Mouse (Mus musculus) liver, adult 2 months (tissue): ENCODE data around the gene Gm14401. TPM values are rescaled to one million over a fixed set of nuclear protein-coding genes. Genes with fewer than 3 reads are reported as not detected.
"Not testable (repeated sequence)": the region's sequence is repeated elsewhere in the genome, so short reads cannot be mapped to it uniquely, and the experiment has no call there.

Experiments
- DNase-seq: peaks from one replicate; pipeline ENCODE4 v3.0.0-alpha.2; 2011; ENCODE audit warnings: low read depth, low spot score; ENCODE audit errors: extremely low read depth
- H3K27ac ChIP-seq: fragments of 200-500 bp; replicated peaks from 2 replicates; pipeline ENCODE4 v1.5.1; 2012; ENCODE audit warnings: low read depth, mild to moderate bottlenecking, control low read depth, inconsistent platforms, low read length; ENCODE audit not compliant: insufficient read depth
- H3K27me3 ChIP-seq: fragments of 200-500 bp; 2 replicates; pipeline ENCODE4 v1.6.1; 2012; ENCODE audit warnings: mild to moderate bottlenecking, moderate library complexity, low read length, inconsistent platforms; ENCODE audit not compliant: control insufficient read depth, insufficient read depth
- H3K36me3 ChIP-seq: fragments of 200-500 bp; 2 replicates; pipeline ENCODE4 v1.6.1; 2012; ENCODE audit warnings: low read length, inconsistent platforms; ENCODE audit not compliant: control insufficient read depth, insufficient read depth
- H3K4me1 ChIP-seq: fragments of 200-500 bp; 2 replicates; pipeline ENCODE4 v1.6.1; 2011; ENCODE audit warnings: low read length; ENCODE audit not compliant: control insufficient read depth, insufficient read depth
- H3K4me3 ChIP-seq: fragments of 200-500 bp; 2 replicates; pipeline ENCODE4 v1.5.1; 2011; ENCODE audit warnings: low read depth, mild to moderate bottlenecking, control low read depth, low read length, moderate library complexity; ENCODE audit not compliant: insufficient read depth
- H3K79me2 ChIP-seq: fragments of 200-500 bp; 2 replicates; pipeline ENCODE4 v1.6.1; 2012; ENCODE audit warnings: inconsistent platforms, mild to moderate bottlenecking, low read length, moderate library complexity; ENCODE audit not compliant: control insufficient read depth, insufficient read depth
- H3K9ac ChIP-seq: fragments of 200-500 bp; 2 replicates; pipeline ENCODE4 v1.6.1; 2012; ENCODE audit warnings: low read depth, mild to moderate bottlenecking, control low read depth, inconsistent platforms, low read length
- WGBS: fragments of 180-500 bp; shearing (Covaris S2); methylation state at CpG from one replicate; pipeline ENCODE4 v1.1.7; 2018; 5-methylcytosine and 5-hydroxymethylcytosine counted together
- polyA plus RNA-seq: library from polyadenylated mRNA; depleted of rRNA; stranded (reverse); fragments of >200 nt; gene quantifications from 2 replicates; pipeline ENCODE4 v1.2.3, GENCODE M21; 2012; rRNA removed
- total RNA-seq: library from RNA; depleted of rRNA; stranded (reverse); fragments of >200 nt; gene quantifications from 2 replicates; pipeline ENCODE4 v1.2.3, GENCODE M21; 2014; rRNA removed

Gene Gm14401
- total RNA-seq (0.18 TPM in 1 of 2 replicates, not detected in the other), polyA plus RNA-seq (not detected in 2 replicates)

- H3K9ac ChIP-seq, H3K4me3 ChIP-seq, H3K79me2 ChIP-seq, H3K36me3 ChIP-seq, H3K4me1 ChIP-seq, H3K27ac ChIP-seq, DNase-seq, H3K27me3 ChIP-seq: not testable (repeated sequence)
- 64% methylated on average over 7 of the region's 7 CpGs for WGBS
Observed at GRCm38 (mm10) chr2:177073432-177074423, at the start of gene Gm14401. Gene Gm14401, plus strand, starts transcription at chr2:177074320.

GRCm38 (mm10) chr2:177072807-177073206, 1.3 kb upstream of the Gm14401 start:
- not testable (repeated sequence) for H3K27me3 ChIP-seq, H3K4me3 ChIP-seq, H3K9ac ChIP-seq, DNase-seq, H3K79me2 ChIP-seq, H3K4me1 ChIP-seq, H3K36me3 ChIP-seq, H3K27ac ChIP-seq
- 80% methylated on average over 1 of the region's 1 CpGs for WGBS

GRCm38 (mm10) chr2:177075015-177075414, 895 bp downstream of the Gm14401 start:
- not testable (repeated sequence) for H3K4me1 ChIP-seq, H3K36me3 ChIP-seq, H3K9ac ChIP-seq, H3K27ac ChIP-seq, DNase-seq, H3K27me3 ChIP-seq, H3K79me2 ChIP-seq, H3K4me3 ChIP-seq

- DNase-seq, H3K36me3 ChIP-seq, H3K4me1 ChIP-seq, H3K27ac ChIP-seq, H3K4me3 ChIP-seq, H3K27me3 ChIP-seq, H3K9ac ChIP-seq, H3K79me2 ChIP-seq: not testable (repeated sequence)
- WGBS: 76% methylated on average over 1 of the region's 1 CpGs
Observed at GRCm38 (mm10) chr2:177079866-177080265, 5.7 kb downstream of the Gm14401 start.

GRCm38 (mm10) chr2:177109086-177109485, 35.0 kb downstream of the Gm14401 start:
- H3K36me3 ChIP-seq, H3K9ac ChIP-seq, H3K4me3 ChIP-seq, DNase-seq, H3K79me2 ChIP-seq, H3K27ac ChIP-seq, H3K4me1 ChIP-seq, H3K27me3 ChIP-seq: not testable (repeated sequence)
- 86% methylated on average over 5 of the region's 5 CpGs for WGBS

- H3K36me3 ChIP-seq, H3K9ac ChIP-seq, H3K27ac ChIP-seq, DNase-seq, H3K27me3 ChIP-seq, H3K4me1 ChIP-seq, H3K4me3 ChIP-seq, H3K79me2 ChIP-seq: not testable (repeated sequence)
- WGBS: 71% methylated on average over 1 of the region's 1 CpGs
Observed at GRCm38 (mm10) chr2:177129097-177129496, 55.0 kb downstream of the Gm14401 start.

Other genes starting within 250 kb of the Gm14401 start
- not detected in 2 replicates for gene Gm14408, start 243.2 kb upstream of the Gm14401 start, total RNA-seq
- gene Gm14408, start 243.2 kb upstream of the Gm14401 start, polyA plus RNA-seq: not detected in 2 replicates
- gene Gm14296, start 146.5 kb upstream of the Gm14401 start, total RNA-seq: 16.6 and 26.6 TPM in 2 replicates
- 1.3 and 2.0 TPM in 2 replicates for gene Gm14296, start 146.5 kb upstream of the Gm14401 start, polyA plus RNA-seq
- 2.3 and 7.1 TPM in 2 replicates for gene Gm14419, start 73.4 kb upstream of the Gm14401 start, total RNA-seq
- gene Gm14419, start 73.4 kb upstream of the Gm14401 start, polyA plus RNA-seq: 1.0 TPM in 1 of 2 replicates, not detected in the other
- gene Gm14410, start 132.1 kb downstream of the Gm14401 start, total RNA-seq: 9.4 and 10.6 TPM in 2 replicates
- 1.4 and 1.6 TPM in 2 replicates for gene Gm14410, start 132.1 kb downstream of the Gm14401 start, polyA plus RNA-seq
- gene Gm14409, start 192.7 kb downstream of the Gm14401 start, total RNA-seq: not detected in 2 replicates
- not detected in 2 replicates for gene Gm14409, start 192.7 kb downstream of the Gm14401 start, polyA plus RNA-seq
- gene Gm14412, start 250.0 kb downstream of the Gm14401 start, total RNA-seq: 0.20 and 0.46 TPM in 2 replicates
- not detected in 2 replicates for gene Gm14412, start 250.0 kb downstream of the Gm14401 start, polyA plus RNA-seq